Mouse (Mus musculus) ovary, postnatal 14 days (tissue): ENCODE measurements around the gene Gm10645.

Source experiments
- DNase-seq: peaks from one replicate; pipeline ENCODE4 v3.0.0; 2022; ENCODE audit warnings: low spot score

Gene Gm10645

DNA sequence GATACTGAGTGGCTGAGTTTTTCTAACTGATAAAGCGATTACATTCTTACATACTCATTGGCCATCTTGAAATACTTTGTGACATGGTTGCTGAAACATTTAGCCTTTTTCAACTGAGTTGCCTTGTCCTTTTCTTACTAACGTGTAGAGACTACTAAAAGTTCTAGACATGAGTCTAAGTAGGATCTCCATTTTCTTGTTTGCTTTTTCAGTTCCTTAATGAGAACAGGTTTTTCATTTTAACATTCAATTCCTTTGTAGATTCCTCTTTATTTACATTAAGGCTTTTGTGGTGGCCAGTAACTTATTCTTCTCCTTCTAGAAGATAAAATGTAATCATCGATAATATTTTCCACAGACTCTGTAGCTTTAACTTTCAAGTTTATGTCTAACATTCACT is 3.2 kb upstream of the Gm10645 start:
- DNase-seq: no peak

DNA sequence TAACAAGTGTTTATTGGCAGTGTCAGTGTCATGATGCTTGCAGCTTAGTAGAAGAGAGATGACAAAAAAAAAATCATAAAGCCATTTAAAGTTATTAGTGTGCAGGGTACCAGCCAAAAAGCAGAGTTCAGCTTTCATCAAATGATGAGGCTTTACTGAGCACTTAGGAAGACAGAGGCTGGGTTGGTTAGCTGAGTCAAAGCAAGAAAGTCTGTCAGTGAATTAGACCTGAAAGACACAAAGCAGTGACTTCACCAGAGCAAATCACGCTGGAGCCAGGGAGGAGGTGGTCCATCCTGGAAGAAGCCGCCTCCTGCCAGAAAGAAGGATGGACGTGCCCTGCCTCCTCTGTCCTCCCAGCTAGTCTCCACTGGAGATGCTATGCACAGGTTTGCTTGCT is 2.0 kb upstream of the Gm10645 start:
- DNase-seq: no peak

DNA sequence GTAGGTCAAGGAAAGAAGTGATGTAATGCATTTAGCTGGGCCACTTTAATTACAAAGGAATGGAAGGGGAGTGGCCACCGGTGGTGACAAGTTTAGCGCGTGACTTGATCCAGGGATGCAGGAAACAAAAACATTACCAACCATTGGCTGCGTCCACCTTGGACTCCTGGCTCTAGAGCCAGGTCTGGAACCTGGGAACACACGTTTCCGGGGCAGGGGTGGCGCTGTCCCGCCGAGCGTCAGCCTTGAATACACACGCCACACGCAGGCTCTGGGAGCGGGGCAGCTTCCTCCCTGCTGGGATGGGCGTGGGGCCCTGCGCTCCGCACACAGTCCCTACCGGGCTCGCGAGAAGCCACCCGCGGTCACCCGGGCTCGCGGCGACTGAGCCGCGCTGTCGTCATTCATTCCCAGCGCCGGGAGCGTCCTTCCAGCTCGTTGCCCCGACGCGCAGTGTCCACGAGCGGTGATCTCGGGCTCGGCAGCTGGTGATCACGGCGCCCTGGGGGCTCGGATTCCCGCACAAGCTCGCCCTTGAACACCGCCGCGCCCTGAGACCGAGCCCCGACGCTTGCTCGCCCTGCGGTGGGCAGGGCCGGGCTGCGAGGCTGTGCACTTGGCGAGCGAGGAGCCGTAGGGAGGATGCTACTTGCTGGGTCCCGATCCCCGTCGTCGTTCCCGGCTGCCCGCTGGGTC is 587 bp downstream of the Gm10645 start, which contains the start of gene Tbc1d9:
Gene Tbc1d9, plus strand, starts transcription at position 118 of the 696 bp plus-strand sequence.
- peak; percentile 36 for DNase-seq

DNA sequence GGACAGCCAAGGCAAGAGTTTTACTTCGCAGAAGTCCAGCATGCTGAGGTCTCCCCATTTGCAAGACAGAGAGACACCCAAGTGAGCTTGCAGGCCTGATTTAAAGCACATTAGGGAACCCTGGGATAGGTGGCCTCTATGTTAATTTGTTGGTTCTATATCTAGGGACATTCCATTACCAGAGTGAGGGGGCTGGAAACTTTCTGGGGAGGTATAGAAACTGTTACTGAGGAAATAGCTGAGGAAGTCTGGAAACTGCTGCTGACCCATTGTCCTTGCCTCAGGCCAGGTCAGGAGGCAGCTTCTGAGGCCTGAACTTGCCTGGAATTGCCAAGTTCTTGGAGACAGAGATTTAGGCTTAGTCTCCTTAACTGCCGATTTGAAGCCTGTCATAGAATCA is 5.4 kb downstream of the Gm10645 start:
- no peak for DNase-seq

DNA sequence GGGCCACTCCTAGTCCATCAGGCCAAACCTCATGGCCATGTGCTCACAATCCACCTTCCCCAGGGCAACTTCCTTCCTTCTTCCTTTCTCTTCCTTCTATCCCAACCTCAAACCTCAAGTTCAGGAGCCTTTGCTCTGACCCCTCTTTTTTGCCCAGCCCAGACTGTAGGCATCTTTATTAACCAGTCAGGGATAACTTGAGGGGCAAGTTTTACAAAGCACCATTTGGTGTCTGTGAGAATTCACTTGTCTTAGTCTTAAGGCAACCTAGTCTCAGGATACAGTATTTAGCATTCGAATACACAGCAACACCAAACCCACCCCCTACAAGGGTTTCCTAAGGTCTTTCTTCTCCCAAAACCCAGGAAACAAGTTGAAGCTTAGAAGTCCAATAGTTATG is 6.4 kb downstream of the Gm10645 start:
- DNase-seq: no peak

DNA sequence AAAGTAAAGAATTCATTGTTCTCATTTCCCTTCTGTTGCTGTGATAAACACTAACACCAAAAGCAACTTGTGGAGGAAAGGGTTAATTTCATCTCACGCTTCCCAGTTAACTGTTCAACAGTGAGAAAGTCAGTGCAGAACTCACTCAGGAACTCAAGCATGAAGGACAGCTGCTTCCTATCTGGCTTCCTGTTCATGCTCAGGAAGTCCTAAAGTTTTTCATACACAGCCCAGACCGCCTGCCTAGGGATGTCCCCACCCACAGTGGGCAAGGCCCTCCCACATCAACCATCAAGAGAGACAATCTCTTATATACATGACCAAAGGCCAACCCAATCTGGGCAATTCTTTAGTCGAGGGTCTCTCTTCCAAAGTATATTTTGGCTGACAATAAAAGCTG is 7.0 kb downstream of the Gm10645 start:
- DNase-seq: no peak

DNA sequence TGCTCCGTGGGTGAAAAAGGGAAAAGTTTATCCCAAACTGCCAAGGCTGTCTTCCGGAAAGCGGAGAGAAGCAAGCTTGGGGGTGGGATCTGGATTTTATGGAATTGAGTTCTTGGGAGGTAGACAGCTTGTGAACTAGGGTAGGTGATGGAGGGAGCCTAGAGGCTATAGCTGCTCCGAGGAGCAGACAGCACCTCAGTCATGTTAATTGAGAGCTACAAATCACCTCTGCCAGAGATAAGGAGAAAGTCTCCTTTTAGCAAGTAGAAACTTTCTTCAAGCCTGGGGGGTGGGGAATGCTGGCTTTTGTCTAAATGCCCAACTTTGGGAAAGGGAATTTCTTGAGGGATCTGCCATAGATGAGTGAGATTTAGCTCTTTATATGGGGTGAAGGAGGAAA is 10.9 kb downstream of the Gm10645 start:
- DNase-seq: no peak

DNA sequence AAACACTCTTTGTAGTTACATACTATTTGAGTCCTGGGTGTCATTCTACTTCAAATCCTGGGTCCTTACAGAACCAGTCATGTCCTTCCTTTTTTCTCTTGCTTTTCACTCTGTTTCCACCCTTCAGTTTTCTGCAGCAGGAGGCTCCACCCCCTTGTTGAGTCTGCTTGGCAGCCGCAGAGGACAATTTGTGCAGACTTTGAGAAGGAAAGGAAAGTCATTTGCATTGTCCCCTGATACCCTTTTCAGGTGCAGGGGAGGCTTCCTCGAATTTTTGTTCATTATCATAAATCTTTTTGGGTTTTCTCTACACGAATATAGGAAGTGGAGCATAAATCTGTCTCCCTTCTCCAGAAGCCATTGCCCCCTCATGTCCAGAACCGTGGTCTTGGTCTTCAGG is 13.5 kb downstream of the Gm10645 start:
- no peak for DNase-seq

DNA sequence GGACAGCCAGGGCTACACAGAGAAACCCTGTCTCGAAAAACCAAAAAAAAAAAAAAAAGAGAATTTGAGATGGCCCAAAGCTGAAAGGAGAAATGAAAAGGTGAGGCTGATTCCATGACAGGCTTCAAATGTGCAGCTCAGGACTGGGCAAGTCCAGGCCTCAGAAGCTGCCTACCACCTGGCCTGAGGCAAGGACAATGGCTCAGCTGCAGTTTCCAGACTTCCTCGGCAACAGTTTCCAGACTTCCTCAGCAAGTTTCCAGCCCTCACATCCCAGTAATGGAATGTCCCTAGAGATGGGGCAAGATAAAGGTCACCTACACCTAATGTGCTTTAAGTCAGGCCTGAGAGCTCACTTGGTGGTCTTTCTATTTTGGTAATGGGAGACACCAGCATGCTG is 13.9 kb downstream of the Gm10645 start:
- DNase-seq: no peak

DNA sequence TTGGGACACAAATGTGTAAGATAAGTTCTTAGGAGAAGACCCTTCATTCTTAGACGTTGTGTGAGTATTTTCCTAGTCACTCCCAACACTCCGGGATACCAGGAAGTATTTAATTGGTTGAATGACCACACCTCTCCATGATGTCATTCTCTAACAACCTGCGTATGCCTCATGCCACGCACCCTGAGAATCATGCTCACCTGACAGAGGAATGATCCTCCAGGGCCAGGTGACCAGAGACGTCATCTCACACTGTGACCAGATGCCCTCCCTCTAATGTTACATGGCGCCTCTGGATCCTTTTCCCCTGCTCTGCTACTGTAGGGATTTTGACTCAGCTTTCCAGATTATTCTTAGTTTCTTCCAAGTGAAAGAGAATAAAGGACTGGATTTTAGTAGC is 16.8 kb downstream of the Gm10645 start:
- DNase-seq: no peak

DNA sequence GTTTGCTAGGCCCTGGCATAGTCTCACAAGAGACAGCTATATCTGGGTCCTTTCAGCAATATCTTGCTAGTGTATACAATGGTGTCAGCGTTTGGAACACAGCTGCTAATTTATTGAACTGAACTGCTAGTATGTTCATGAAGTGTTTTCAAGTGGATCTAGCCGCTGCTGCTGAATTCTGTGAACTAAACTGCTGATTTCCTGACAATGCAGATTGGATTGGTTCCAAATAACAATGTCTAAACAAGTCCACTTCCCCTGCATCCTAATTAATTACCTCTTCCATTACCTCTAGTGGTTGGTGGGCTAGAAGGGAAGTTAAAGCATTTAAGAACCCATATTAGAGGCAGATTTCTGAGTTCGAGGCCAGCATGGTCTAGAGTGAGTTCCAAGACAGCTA is 20.5 kb downstream of the Gm10645 start:
- DNase-seq: no peak

DNA sequence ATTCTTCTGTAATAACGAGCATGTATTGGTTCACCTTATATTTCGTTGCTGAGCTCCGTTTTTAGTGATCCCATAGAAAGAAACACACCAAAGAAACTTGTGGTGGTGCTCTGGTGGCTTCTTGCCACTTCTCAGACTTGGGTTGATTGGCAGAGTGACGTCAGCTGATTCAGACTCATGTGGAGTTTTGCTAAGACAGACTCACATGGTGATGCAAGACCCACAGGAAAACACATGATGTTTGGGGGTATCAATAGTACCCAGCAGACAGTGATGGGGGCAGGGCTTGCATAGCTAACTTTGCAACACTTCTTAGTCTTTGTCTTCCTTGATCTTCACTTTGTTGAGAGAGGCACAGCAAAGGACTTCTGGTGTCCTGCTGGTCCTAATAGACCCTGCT is 21.4 kb downstream of the Gm10645 start:
- no peak for DNase-seq

DNA sequence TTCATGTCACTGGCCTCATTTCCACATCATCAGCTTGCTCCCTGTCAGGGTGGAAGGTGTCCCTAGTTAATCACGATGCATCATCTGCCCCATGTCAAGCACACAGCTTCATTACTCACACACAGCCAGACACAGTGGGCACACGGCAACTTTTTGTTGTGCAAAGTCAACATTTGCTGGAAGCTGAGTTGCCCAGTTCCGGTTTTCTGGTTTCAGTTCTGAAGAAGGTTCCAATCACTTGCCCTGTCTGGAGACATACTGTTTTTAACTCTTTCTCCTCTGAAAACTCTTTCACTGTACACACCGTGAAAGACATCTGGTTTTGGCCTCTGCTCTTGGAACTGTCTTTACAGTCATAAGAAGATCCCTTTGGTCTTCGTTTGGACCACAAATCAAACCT is 24.6 kb downstream of the Gm10645 start:
- no peak for DNase-seq

DNA sequence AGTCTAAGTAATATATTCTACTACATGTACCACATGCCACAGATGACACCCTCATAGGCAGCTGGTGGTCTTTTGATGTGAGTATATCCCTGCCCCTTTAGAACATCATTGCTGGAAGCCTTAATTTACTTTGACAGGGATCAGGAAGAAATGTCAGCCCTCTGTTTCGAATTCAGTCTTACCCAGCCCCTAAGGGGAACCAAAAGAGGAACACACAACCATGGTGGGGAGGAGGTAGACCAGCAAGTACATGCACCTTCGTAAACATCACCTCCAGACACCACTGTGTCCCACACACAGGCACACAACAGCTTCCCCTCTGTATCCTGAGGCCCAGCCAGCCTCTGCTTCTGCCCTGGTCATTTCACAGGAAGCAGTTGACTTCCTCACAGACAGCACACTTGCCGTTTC is 25.3 kb downstream of the Gm10645 start:
- DNase-seq: no peak

DNA sequence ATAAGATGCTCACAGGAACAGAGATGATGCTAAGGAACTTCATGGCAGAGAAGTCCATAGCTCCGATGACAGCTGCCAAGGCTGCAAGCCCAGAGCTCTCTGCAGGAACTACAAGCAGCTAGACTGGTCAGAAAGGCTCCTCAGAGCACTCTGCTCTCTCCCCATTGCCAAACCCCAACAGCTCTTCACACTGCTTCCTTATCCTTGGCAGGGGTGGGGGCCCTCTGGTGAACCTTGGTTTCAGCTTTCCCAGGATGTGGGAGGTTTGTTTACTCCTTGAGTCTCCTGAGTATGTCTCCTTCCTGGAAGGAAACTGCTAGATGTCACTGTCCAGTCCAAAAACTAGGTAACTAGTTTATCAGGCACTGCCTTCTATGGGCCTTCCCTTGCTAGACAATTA is 25.9 kb downstream of the Gm10645 start:
- DNase-seq: no peak

DNA sequence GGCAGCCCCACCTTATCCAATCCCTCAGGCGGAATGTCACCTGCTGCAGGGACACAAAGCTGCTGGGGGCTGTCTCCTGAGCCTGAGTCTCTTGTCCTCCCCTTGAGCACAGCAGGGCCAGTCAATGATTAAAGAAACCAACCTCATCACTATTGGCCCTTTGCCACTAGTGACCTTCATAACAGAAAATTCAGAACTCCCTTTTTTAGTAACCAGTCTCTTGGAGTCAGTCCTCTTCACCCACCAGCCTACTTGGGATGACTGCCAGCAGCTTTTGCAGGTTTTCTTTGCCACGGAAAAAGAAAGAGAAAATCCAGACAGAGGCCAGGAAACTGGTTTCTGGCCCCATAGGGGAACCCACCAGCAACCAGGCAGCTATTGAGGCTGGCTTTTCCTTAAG is 30.9 kb downstream of the Gm10645 start:
- no peak for DNase-seq
